Mouse (Mus musculus) kidney, postnatal 4 days (tissue): ENCODE results near the gene Atp2c1.

Source experiments
- DNase-seq, 2 experiments: peaks; one replicate each; pipeline ENCODE4 v3.0.0; 2021; ENCODE audit warnings: mixed read lengths in 2 of 2

Atp2c1 gene

GRCm38 (mm10) chr9:105363520-105364231 is 163.4 kb downstream of the Atp2c1 start:
- DNase-seq, result no peak

- no peak for DNase-seq
These were observed 164.9 kb downstream of the Atp2c1 start for GRCm38 (mm10) chr9:105362181-105362580.
